Mouse (Mus musculus) ES-Bruce4 (cell line): ENCODE measurements at regions not wholly inside any gene's neighbourhood (a gene's known extent, or its start where the extent isn't known, plus 50 kb on each side); places are given as distances from the start of the nearest gene placed in this dataset.

Experiments used
- H3K27ac ChIP-seq: 2 replicates; pipeline ENCODE4 v1.5.1; 2012; ENCODE audit warnings: low read length, inconsistent platforms; ENCODE audit not compliant: insufficient read depth
- H3K27me3 ChIP-seq: 2 replicates; pipeline ENCODE4 v1.6.1; 2012; ENCODE audit warnings: mild to moderate bottlenecking, low read length, inconsistent platforms; ENCODE audit not compliant: control insufficient read depth, poor library complexity, insufficient read depth, severe bottlenecking
- H3K36me3 ChIP-seq: 2 replicates; pipeline ENCODE4 v1.6.1; 2012; ENCODE audit warnings: inconsistent platforms, mild to moderate bottlenecking, low read length, moderate library complexity; ENCODE audit not compliant: control insufficient read depth, poor library complexity, insufficient read depth, severe bottlenecking
- H3K4me1 ChIP-seq: one replicate; pipeline ENCODE4 v1.8.1; 2011; ENCODE audit warnings: low read length; ENCODE audit not compliant: control insufficient read depth, insufficient read depth
- H3K4me3 ChIP-seq: 2 replicates; pipeline ENCODE4 v1.5.1; 2011; ENCODE audit warnings: low read depth, mild to moderate bottlenecking, low read length
- H3K9ac ChIP-seq: 2 replicates; pipeline ENCODE4 v1.6.1; 2012; ENCODE audit warnings: low read depth, mild to moderate bottlenecking, inconsistent platforms; ENCODE audit not compliant: poor library complexity, severe bottlenecking
- H3K9me3 ChIP-seq: replicated peaks from 2 replicates; pipeline ENCODE4 v1.6.1; 2012; ENCODE audit warnings: mild to moderate bottlenecking, low read length, inconsistent platforms; ENCODE audit not compliant: control insufficient read depth, poor library complexity, insufficient read depth, severe bottlenecking
- CTCF ChIP-seq: IDR thresholded peaks from one replicate; pipeline ENCODE4 v1.8.1; 2011; ENCODE audit warnings: low read depth, low read length
- EP300 ChIP-seq: IDR thresholded peaks from 2 replicates; pipeline ENCODE4 v1.6.1; 2011; ENCODE audit warnings: low read depth, low read length; ENCODE audit not compliant: insufficient read depth
- POLR2A ChIP-seq: IDR thresholded peaks from one replicate; pipeline ENCODE4 v1.8.1; 2011; ENCODE audit warnings: low read length; ENCODE audit not compliant: insufficient read depth

GRCm38 (mm10) chr8:89525041-89525440, 481.1 kb upstream of the Sall1 start:
- H3K9me3 ChIP-seq, result no peaks in the 10 kb centered on the region
- H3K4me1 ChIP-seq, result no peaks in the 10 kb centered on the region
- no peak overlapping the region for H3K4me3 ChIP-seq
- H3K27ac ChIP-seq, result no peak overlapping the region
- no peaks in the 10 kb centered on the region for H3K27me3 ChIP-seq
- no peak for TF ChIP-seq EP300
- TF ChIP-seq POLR2A, result no peak
- TF ChIP-seq CTCF, result no peak
- H3K36me3 ChIP-seq, result no peaks in the 10 kb centered on the region
- no peak overlapping the region for H3K9ac ChIP-seq

- H3K36me3 ChIP-seq, result no peaks in the 10 kb centered on the region
- H3K9ac ChIP-seq, result no peak overlapping the region
- no peaks in the 10 kb centered on the region for H3K4me1 ChIP-seq
- H3K4me3 ChIP-seq, result no peak overlapping the region
- H3K27ac ChIP-seq, result no peak overlapping the region
- H3K27me3 ChIP-seq, result no peaks in the 10 kb centered on the region
- H3K9me3 ChIP-seq, result no peaks in the 10 kb centered on the region
- no peak for TF ChIP-seq EP300
- TF ChIP-seq CTCF, result no peak
- no peak for TF ChIP-seq POLR2A
Observed at GRCm38 (mm10) chr8:89523336-89523735, 479.4 kb upstream of the Sall1 start.

- Histone ChIP-seq H3K36me3 (no peaks in the 10 kb centered on the region), H3K27ac (no peak overlapping the region), H3K9ac (no peak overlapping the region), H3K4me1 (no peaks in the 10 kb centered on the region), H3K27me3 (no peaks in the 10 kb centered on the region), H3K4me3 (no peak overlapping the region), H3K9me3 (no peaks in the 10 kb centered on the region)
- TF ChIP-seq EP300 (no peak), CTCF (no peak), POLR2A (no peak)
Observed at GRCm38 (mm10) chr8:89516602-89517001, 472.6 kb upstream of the Sall1 start.

GRCm38 (mm10) chr8:89514270-89514669, 470.3 kb upstream of the Sall1 start:
- no peak for TF ChIP-seq CTCF
- no peak for TF ChIP-seq EP300
- no peak for TF ChIP-seq POLR2A
- Histone ChIP-seq H3K27ac (no peak overlapping the region), H3K27me3 (no peaks in the 10 kb centered on the region), H3K9ac (no peak overlapping the region), H3K36me3 (no peaks in the 10 kb centered on the region), H3K4me3 (no peak overlapping the region), H3K9me3 (no peaks in the 10 kb centered on the region), H3K4me1 (no peaks in the 10 kb centered on the region)

GRCm38 (mm10) chr8:89507639-89508038, 463.7 kb upstream of the Sall1 start:
- TF ChIP-seq EP300 (no peak), POLR2A (no peak), CTCF (no peak)
- Histone ChIP-seq H3K4me3 (no peak overlapping the region), H3K9me3 (no peaks in the 10 kb centered on the region), H3K9ac (no peak overlapping the region), H3K4me1 (no peaks in the 10 kb centered on the region), H3K36me3 (no peaks in the 10 kb centered on the region), H3K27ac (no peak overlapping the region), H3K27me3 (no peaks in the 10 kb centered on the region; the same call in 1 of the 2 replicates)

- Histone ChIP-seq H3K36me3 (no peaks in the 10 kb centered on the region), H3K9ac (no peak overlapping the region), H3K4me1 (no peaks in the 10 kb centered on the region), H3K9me3 (no peaks in the 10 kb centered on the region), H3K27ac (no peak overlapping the region), H3K27me3 (no peaks in the 10 kb centered on the region; the same call in 1 of the 2 replicates), H3K4me3 (no peak overlapping the region)
- TF ChIP-seq EP300, result no peak
- TF ChIP-seq CTCF, result no peak
Observed at GRCm38 (mm10) chr8:89503545-89504234, 459.7 kb upstream of the Sall1 start.
